Mouse (Mus musculus) kidney, postnatal 4 days (tissue): Measurements from ENCODE around the gene Krcc1.
A peak's percentile ranks its signal among the peaks of the same experiment; 100 is the strongest.
"Not testable (repeated sequence)": the region's sequence is repeated elsewhere in the genome, so short reads cannot be mapped to it uniquely, and the experiment has no call there.

ENCODE experiments used
- DNase-seq, 2 experiments: peaks; one replicate each; pipeline ENCODE4 v3.0.0; 2021; ENCODE audit warnings: mixed read lengths in 2 of 2

Gene Krcc1

GRCm38 (mm10) chr6:71262142-71262833, 9.2 kb upstream of the Krcc1 start:
- no peak for DNase-seq

DNA sequence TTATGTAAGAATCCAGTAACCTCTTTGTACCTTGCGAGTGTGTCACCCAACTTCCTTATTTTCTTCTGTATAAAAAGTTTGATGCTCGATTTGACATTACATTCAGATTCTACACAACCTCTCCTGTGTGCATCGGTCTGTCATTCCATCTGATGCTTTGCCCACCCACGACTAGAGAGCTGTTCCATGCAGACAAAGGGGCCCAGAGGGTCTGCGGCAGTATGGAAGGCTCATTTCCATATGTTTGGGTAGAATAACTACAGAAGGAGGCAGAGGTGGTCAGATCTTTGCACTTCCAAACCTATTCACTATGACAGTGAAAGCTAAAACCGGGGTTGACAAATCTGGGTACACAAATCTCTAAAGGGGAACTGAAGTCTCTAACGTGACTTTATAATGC, 3.9 kb upstream of the Krcc1 start:
- DNase-seq, result not testable (repeated sequence)

DNA sequence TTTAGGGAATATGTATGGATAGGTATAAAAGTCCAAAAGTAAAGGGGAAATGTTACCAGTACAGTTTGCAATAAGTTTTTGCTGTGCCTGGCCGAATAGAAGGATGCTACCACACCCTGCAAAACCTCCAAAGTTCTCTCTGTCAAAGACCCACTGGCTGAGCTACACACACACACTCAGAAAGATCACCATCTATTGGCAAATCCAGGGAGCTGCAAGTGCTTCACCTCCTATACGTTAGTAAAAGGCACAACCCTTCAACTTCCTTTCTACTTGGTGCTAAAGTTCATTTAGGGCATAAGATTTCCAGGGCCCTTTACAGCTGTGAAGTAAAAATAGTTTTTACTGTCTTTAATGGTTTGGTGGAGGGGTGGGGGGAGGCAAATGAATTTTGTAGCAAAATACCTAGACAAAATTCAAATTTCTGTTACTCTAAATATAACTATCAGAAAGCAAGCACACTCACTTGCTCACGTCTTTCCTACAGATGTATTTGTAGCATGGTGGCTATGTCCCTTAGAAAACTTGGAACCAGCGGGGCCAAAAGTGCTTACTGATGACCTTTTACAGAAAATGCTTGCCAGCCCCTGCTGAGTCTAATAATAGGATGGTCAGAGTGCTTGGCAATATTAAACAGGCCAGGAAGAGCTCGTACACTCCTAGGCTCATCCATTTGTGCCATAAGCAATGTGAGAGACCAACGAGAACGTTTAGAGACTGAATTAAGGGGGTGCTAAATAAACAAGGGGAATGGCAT, 2.4 kb upstream of the Krcc1 start:
- peak; percentile 19 to 36 for DNase-seq

DNA sequence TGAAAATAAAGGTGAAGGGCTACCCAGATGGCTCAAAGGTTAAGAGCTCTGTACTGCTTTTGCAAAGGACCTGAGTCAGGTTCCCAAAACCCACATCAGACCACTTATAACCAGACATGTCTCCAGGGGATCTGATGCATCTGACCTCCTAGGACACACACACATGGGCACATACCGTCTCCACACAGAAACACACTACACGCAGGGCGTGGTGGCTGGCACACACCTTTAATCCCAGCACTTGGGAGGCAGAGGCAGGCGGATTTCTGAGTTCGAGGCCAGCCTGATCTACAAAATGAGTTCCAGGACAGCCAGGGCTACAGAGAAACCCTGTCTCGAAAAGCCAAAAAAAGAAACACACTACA, 1.8 kb upstream of the Krcc1 start:
- DNase-seq, result not testable (repeated sequence)

- DNase-seq, result peak; percentile 51 to 71
Measured at GRCm38 (mm10) chr6:71270301-71271056, 998 bp upstream of the Krcc1 start.

DNA sequence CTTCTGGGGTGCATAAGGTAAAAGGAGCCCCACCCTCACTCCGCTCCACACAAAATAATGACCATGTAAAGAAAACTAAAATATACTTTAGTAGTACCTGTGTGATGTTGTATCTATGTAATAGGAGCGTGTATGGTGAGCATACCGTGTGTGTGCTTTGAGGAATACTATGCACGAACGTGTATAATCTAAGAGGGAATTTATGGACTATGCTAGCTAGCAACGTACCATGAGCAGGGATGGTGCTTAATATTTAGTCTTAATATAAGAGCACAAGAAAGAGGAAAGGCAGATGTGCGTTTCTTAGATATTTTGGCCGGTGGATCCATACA, 454 bp upstream of the Krcc1 start:
- no peak for DNase-seq

GRCm38 (mm10) chr6:71272316-71272741, 852 bp downstream of the Krcc1 start:
- DNase-seq, result peak in 1 of 2 experiments; percentile 9

GRCm38 (mm10) chr6:71273715-71274114, 2.2 kb downstream of the Krcc1 start:
- DNase-seq, result no peak

DNA sequence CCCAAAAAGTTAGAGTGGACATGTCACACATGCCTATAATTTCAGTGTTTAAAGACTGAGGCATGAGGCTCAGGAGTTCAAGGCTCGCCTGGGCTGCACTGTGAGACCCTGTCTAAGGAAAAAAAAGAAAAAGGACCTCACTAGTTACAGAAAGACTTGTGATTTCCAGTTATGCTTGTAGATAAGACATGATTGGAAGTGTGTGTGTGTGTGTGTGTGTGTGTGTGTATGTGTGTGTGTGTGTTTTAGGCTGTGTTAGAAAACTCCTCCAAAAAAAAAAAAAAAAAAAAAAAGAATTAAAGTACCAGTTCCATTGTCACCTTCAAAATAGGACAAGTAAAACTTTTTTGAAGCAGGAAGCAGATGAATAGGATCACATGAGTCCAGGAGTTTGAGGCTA, 3.1 kb downstream of the Krcc1 start:
- no peak for DNase-seq

- no peak for DNase-seq
Measured at GRCm38 (mm10) chr6:71279418-71279817, 7.9 kb downstream of the Krcc1 start.

GRCm38 (mm10) chr6:71293509-71293908, 22.0 kb downstream of the Krcc1 start:
- DNase-seq, result no peak

DNA sequence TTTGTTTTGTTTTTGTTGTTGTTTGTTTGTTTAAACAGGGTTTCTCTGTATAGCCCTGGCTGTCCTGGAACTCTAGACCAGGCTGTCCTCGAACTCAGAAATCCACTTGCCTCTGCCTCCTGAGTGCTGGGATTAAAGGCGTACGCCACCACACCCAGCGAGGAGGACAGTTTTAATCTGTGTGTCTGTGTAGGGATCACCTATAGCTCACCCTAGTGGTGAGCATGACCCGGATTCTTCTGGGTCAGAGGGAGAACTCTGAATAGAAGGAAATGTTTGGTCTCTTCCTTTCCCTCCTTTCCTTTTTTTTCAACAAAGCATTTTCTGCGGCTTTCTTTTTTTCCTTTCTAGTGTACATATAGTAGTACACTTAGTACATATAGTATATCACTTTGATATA, 23.8 kb downstream of the Krcc1 start:
- DNase-seq, result no peak

DNA sequence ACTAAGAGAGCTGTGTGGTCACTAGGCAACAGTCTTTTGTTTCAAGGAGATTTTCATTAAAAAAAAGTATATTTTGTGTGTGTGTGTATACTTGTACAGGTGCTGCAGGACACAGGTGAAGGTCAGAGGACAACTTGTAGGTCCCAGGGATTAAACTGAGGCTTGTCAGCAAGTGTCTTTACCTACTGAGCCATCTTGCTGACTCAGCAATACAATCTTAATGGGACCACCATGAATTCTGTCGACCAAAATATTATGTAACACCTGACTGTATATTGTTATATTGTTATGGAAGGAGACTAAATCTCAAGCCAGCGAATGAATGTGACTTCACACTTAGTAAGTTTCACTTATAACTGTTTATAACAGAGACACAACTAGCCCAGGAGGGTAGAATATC, 26.6 kb downstream of the Krcc1 start:
- DNase-seq, result no peak

DNA sequence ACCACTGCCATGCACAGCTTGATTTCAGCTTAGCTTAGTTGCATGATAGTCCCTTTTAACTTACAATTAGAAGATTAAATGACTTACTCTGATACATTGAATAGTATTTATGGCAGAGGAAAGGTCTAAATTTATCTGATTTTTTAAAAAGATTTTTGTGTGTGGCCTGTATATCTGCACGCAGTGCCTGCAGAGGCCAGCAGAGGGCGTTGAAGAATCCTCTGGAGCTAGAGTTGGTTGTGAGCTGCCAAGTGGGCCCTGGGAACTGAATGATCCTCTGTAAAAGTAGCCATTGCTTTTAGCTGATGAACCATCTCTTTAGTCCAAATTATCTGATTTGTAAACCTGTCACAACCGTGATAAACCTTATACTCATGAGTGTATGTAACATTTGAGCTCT, 27.3 kb downstream of the Krcc1 start:
- DNase-seq, result peak; percentile 39 to 51

GRCm38 (mm10) chr6:71302097-71302731, 30.7 kb downstream of the Krcc1 start:
- no peak for DNase-seq

- no peak for DNase-seq
Measured at GRCm38 (mm10) chr6:71307486-71307885, 36.0 kb downstream of the Krcc1 start.

- no peak for DNase-seq
Measured at GRCm38 (mm10) chr6:71321826-71322283, 50.4 kb downstream of the Krcc1 start, which contains the start of gene Smyd1. Gene Smyd1 (minus strand): TSS chr6:71322233.

DNA sequence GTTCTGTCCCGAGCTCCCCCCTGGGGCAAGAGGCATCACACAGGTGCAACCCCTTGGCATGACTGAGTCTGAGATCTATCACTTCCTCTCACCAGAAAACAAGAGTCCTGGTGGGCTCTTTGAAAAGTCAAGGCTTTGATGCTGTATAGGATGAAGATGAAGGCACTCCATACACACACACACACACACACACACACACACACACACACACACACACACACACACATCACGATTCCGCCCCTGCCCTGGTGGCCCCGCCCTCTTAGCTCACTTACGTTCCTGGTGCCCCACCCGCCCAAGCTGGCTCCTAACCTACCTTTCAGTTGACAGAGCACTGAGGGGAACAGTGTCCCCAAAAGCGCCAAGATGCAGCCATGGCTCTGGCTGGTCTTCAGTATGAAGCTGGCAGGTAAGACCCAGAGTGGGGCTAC, 51.0 kb downstream of the Krcc1 start, which contains the start of gene Cd8b1:
TSS of gene Cd8b1 (plus strand) at position 298 of the 431 bp plus-strand sequence.
- no peak for DNase-seq

DNA sequence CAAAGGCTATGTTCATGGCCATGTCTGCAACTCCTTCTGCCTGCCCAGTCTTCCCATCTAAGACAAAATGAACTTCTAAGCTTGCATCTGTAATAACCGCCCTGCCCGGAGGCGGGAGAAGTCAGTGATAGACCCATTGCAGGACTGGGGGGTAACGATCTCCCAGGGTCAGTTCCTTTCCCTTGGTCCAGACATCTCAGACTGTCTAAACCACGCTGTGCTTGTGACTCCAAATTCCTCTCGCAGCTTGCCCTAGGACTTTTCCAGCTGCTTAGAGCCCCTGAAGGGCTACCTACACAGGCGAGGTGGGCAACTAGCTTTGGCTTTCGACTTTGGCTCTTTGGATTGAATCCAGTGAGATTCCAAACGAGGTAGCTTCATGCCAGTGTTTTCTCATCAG, 53.3 kb downstream of the Krcc1 start:
- DNase-seq, result no peak

DNA sequence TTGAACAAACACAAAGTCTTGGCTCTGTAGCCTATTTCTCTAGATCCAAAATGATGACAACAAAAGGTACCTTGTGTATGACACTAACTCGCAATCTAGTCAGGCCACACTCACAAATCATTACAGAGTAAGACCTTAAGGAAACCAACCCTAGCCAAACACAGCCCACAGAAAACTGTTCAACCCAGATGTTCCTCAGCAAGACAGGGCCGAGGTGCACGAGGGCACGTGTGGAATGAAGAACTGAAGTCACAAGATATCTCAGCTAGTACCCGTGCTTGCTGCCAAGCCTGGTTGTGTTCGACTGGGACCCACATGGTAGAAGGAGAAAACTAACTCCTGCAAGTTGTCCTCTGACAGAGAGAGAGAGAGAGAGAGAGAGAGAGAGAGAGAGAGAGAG, 58.4 kb downstream of the Krcc1 start:
- DNase-seq, result no peak

GRCm38 (mm10) chr6:71330486-71330885, 59.0 kb downstream of the Krcc1 start:
- no peak for DNase-seq

GRCm38 (mm10) chr6:71331491-71331890, 60.0 kb downstream of the Krcc1 start:
- not testable (repeated sequence) for DNase-seq
